Mouse (Mus musculus) spleen, adult 2 months (tissue): ENCODE results near the gene Terb1.

ENCODE experiments used
- CTCF ChIP-seq: fragments of 200-500 bp; IDR thresholded peaks from 2 replicates; pipeline ENCODE4 v1.5.1; 2011; ENCODE audit warnings: mild to moderate bottlenecking, inconsistent platforms; ENCODE audit not compliant: insufficient read depth, insufficient read length, insufficient replicate concordance; ENCODE audit errors: extremely low read depth
- POLR2A ChIP-seq: fragments of 200-500 bp; IDR thresholded peaks from 2 replicates; pipeline ENCODE4 v1.6.1; 2011; ENCODE audit warnings: low read depth, low read length, inconsistent platforms

DNA sequence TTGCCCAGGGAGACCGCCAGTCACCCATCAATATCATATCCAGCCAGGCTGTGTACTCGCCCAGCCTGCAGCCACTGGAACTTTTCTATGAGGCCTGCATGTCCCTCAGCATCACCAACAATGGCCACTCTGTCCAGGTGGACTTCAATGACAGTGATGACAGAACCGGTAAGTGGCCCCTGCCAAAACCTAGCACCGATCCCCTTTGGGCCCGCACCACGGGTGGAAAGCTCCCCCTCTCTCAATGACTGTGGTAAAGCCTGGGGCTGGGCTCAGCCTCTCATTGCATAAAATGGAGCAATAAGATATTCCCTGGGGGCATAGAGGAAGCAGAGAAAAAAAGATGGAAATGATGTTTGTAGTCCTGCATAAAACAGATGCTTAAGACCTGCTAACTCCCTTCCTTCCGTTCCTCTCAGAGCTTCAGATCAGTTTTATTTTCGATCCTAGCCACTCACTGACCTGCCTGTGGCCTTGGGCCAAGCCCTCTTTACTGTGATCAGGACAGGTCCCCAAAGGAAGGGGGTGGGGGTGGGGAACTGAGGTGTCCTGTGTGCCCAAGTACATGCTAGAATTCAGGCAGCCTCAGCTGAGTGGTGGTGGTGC is 33.8 kb upstream of the Terb1 start:
- TF ChIP-seq POLR2A = no peak
- no peak for TF ChIP-seq CTCF
